Mouse (Mus musculus): ENCODE data around the gene Brd9.

- TF ChIP-seq POLR2A (IDR thresholded peaks at IDR 0.05; ENCODE audit: control insufficient read depth, extremely low read depth, insufficient read depth, low read length, poor library complexity) (no peak), CTCF (IDR thresholded peaks at IDR 0.05; ENCODE audit: borderline replicate concordance, control insufficient read depth, extremely low read depth, insufficient read depth, low read length, poor library complexity) (no peak)
These were observed 39.3 kb downstream of the Brd9 start for GRCm38 (mm10) chr13:73976935-73977334.

All from thymus, adult 2 months (tissue).